Mouse (Mus musculus) intestine, embryonic 14.5 days (tissue): ENCODE measurements around the gene Cfap45. TPM values are rescaled to one million over a fixed set of nuclear protein-coding genes. Genes with fewer than 3 reads are reported as not detected.

ENCODE experiments used
- ATAC-seq: fragments of 200-750 bp; cut with Nextera tagmentation; replicated peaks from 2 replicates; pipeline ENCODE4 v1.8.0; 2017; ENCODE audit warnings: low read depth, moderate number of reproducible peaks, moderate TSS enrichment, moderate library complexity; ENCODE audit not compliant: low FRiP score, low TSS enrichment
- DNase-seq: peaks from one replicate; pipeline ENCODE4 v3.0.0-alpha.2; 2018; ENCODE audit warnings: low spot score
- H3K27ac ChIP-seq: fragments of 300-500 bp; sonication (generic); 2 replicates; pipeline ENCODE4 v1.5.1; 2014; ENCODE audit warnings: low read depth, mild to moderate bottlenecking, control low read depth
- H3K27me3 ChIP-seq: fragments of 300-500 bp; sonication (generic); replicated peaks from 2 replicates; pipeline ENCODE4 v1.6.1; 2014; ENCODE audit warnings: low read length, control low read depth; ENCODE audit not compliant: control insufficient read depth, insufficient read depth
- H3K36me3 ChIP-seq: fragments of 300-500 bp; sonication (generic); 2 replicates; pipeline ENCODE4 v1.6.1; 2014; ENCODE audit warnings: low read length, control low read depth; ENCODE audit not compliant: control insufficient read depth, insufficient read depth
- H3K4me1 ChIP-seq: fragments of 300-500 bp; sonication (generic); replicated peaks from 2 replicates; pipeline ENCODE4 v1.6.1; 2014; ENCODE audit warnings: low read length, control low read depth, mixed read lengths; ENCODE audit not compliant: control insufficient read depth, insufficient read depth
- H3K4me2 ChIP-seq: fragments of 300-500 bp; sonication (generic); 2 replicates; pipeline ENCODE4 v1.6.1; 2014; ENCODE audit warnings: low read length
- H3K4me3 ChIP-seq: fragments of 300-500 bp; sonication (generic); 2 replicates; pipeline ENCODE4 v1.5.1; 2014; ENCODE audit warnings: low read depth, low read length, control low read depth, mixed read lengths
- H3K9ac ChIP-seq: fragments of 300-500 bp; sonication (generic); 2 replicates; pipeline ENCODE4 v1.6.1; 2014; ENCODE audit warnings: mild to moderate bottlenecking, low read length
- H3K9me3 ChIP-seq: fragments of 300-500 bp; sonication (generic); 2 replicates; pipeline ENCODE4 v1.6.1; 2016; ENCODE audit warnings: low read length, control low read depth; ENCODE audit not compliant: control insufficient read depth
- WGBS: fragments of 180-500 bp; shearing (Covaris S2); extraction: QIAGEN DNeasy Blood & Tissue Kit; methylation state at CpG from one replicate; pipeline ENCODE4 v1.1.7; 2014; 5-methylcytosine and 5-hydroxymethylcytosine counted together
- polyA plus RNA-seq: library from polyadenylated mRNA; unstranded; fragments of >200 nt; fragmentation: Nextera tagmentation; extraction: Ambion mirVana; gene quantifications from 2 replicates; pipeline ENCODE4 v1.2.1, GENCODE M21; 2014

Cfap45 gene
- polyA plus RNA-seq, 1 experiment from 2014 or later: 1.9 TPM

DNA sequence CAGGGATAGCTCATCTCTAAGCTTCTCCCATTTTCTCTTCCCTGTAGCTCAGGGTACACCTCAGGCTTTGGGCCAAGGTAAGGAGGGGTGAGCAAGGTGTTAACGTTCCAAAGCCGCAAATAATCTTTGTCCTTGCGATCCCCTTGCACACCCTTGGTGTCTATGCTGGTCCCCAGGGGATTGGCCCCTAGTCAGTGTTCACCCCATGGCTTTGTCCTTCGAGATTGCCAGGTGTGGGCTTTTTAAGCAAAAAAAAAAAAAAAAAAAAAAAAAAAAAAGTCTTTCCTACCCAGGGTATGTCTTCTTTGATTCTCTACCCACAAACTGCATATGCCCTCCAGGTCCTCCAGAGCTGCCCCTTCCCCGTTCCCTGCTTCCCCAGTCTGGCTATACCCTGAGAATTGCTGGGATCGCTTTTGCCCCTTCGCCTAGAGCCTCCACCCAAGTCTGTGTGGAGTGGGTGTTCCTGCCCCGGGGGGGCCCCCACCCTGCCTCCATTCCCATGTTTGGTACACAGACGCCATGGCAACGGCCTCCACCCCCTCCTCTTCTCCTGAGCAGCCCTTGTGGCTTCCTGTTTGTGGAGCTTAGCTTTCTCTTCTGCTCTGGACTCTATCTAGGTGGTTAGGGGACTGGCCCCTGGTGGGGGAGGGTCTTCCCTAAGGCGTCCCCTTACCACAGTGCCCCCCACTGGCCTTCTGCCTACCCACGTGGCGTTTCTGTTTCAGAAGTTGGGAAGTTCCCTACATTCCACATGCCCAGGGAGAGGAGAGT lies 19.0 kb upstream of the Cfap45 start:
- peaks cover 36% of the 10 kb centered on the region for H3K36me3 ChIP-seq
- peak overlapping the region; percentile 67 for H3K4me3 ChIP-seq
- H3K27me3 ChIP-seq: no peaks in the 10 kb centered on the region
- DNase-seq (peak; percentile 74), ATAC-seq (no peak)
- H3K9ac ChIP-seq: peak overlapping the region; percentile 76
- WGBS: 22% methylated on average over 13 of the region's 13 CpGs
- peak overlapping the region; percentile 68 for H3K27ac ChIP-seq
- peak overlapping the region; percentile 59 for H3K4me2 ChIP-seq
- H3K4me1 ChIP-seq: peaks cover 34% of the 10 kb centered on the region
- H3K9me3 ChIP-seq: no peaks in the 10 kb centered on the region

DNA sequence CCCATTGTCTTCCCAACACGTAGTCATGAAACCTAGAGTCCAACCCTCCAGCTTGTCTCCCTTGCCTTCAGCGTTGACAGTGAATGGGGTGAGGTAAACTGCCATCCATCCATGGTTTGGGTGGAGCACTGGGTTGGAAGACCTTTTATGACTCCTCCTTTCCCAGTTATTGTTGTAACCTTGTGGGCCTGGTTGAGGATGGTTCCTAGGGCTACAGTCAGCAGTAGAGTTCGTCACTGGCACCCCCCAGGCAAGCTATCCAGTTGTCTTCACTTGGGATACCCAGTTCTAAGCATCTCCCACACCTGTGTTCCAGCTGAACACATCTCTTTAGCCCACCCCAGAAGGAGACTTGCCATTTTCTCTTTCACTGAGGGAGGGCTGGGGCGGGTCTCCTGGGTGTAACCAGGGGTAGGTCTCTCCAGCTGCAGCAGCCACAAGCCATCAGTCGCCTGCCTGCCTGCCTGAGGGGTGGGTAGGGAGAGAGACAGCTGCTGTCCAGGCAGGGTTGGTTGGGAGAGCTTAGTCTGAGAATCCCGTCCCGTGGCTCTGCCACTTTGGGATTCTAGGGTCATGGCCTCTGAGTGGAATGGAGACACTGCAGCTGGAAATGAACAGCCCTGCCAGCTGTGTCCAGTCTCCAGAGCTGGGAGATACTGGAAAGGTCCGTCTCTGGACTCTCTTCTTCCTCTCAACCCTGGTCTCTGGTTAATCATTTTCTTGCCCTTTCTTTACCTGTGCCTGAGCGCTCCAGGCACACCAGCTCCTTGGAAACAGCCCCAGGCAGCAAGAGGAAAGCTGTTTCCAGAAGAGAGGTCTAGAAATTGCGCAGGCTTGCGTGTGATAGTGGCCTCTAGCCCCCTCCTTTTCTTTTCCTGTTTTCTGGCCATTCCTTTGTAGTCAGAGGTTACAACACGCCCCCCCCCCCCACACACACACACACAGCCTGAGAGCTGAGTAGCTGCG lies 18.2 kb upstream of the Cfap45 start:
- Histone ChIP-seq H3K9ac (0 out of 2 replicates have a peak overlapping the region, but pooled peaks have one; percentile 14), H3K4me1 (peaks cover 34% of the 10 kb centered on the region), H3K27ac (peak overlapping the region; percentile 68), H3K36me3 (peaks cover 35% of the 10 kb centered on the region), H3K4me2 (peak overlapping the region; percentile 59), H3K27me3 (no peaks in the 10 kb centered on the region), H3K4me3 (peak overlapping the region; percentile 67), H3K9me3 (no peaks in the 10 kb centered on the region)
- DNase-seq: peak; percentile 70
- peak; percentile 6; the same call in 1 of the 2 replicates for ATAC-seq
- 28% methylated on average over 12 of the region's 13 CpGs for WGBS

DNA sequence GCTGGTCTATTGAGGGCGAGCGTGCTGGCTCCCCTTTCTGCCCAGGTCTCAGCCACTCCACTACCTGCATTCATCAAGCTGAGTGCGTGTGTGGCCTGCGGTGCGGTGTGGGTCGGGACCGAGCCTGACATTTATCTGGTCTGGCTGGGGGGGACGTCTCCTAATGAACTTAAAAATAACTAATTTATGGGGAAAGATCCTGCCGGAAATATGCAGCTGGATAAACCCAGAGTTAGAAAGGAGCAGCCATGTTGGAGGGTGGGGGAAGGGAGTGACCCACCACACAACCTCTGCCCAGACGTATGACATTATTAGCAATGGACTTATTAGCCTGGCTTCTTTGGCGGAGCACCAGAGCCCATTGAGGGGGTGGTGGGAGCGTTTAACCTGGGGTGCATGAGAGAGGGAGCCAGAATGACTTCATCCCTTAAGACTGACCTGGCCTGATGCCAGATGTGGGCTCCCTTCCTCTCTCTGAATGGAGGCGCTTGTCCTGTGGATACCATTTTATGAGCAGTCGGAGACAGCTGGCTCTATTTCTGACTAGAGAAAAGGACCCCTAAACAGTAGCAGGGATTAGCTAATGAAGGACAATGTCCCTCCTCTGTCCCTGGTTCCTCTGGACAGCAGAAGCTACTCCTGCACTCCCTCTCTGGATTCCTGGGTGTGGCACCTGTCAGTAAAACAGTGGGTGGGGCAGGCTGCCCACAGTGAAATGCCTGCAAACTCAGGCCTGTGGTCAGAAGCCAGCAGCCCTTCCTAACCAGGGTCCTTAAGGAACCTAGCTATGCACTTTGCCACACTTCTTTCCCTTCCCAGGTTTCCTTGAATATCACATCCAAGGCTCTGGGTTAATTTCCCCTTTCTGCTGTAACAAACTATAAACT lies 17.2 kb upstream of the Cfap45 start:
- H3K27ac ChIP-seq: peak overlapping the region; percentile 68
- no peaks in the 10 kb centered on the region for H3K27me3 ChIP-seq
- 0 out of 2 replicates have a peak, but pooled peaks have one; percentile 3 for ATAC-seq
- H3K9me3 ChIP-seq: no peaks in the 10 kb centered on the region
- 0 out of 2 replicates have a peak overlapping the region, but pooled peaks have one; percentile 13 for H3K9ac ChIP-seq
- H3K4me1 ChIP-seq: peaks cover 34% of the 10 kb centered on the region
- DNase-seq: peak; percentile 83
- peak overlapping the region; percentile 67 for H3K4me3 ChIP-seq
- WGBS: 15% methylated on average over 14 of the region's 14 CpGs
- H3K4me2 ChIP-seq: peak overlapping the region; percentile 59
- H3K36me3 ChIP-seq: peaks cover 34% of the 10 kb centered on the region

DNA sequence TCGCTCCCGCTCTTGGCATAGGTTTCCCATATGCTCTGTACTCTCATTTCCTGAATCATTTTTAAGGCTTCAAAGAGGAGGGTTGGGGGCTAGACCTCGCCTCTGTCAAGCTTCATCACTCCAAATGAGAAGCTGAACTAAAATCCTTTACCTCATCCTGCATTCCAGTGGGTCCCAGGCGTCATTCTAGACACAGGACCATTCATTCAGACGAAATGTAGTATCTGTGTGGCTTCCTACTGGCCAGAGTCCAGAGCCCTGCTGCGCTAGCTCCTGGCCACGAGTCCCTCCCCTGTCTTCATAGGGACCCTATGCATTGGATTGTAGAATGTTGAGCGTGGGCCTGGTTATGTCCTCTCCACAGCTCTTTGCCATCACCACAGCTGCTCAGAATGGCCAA lies 15.8 kb upstream of the Cfap45 start:
- DNase-seq (no peak), ATAC-seq (no peak)
- H3K4me3 ChIP-seq: no peak overlapping the region
- H3K9ac ChIP-seq: no peak overlapping the region
- H3K4me1 ChIP-seq: peaks cover 36% of the 10 kb centered on the region
- H3K27me3 ChIP-seq: no peaks in the 10 kb centered on the region
- 75% methylated on average over 8 of the region's 8 CpGs for WGBS
- H3K27ac ChIP-seq: no peak overlapping the region
- peaks cover 36% of the 10 kb centered on the region for H3K36me3 ChIP-seq
- H3K4me2 ChIP-seq: no peak overlapping the region; the same call in 1 of the 2 replicates
- H3K9me3 ChIP-seq: no peaks in the 10 kb centered on the region

DNA sequence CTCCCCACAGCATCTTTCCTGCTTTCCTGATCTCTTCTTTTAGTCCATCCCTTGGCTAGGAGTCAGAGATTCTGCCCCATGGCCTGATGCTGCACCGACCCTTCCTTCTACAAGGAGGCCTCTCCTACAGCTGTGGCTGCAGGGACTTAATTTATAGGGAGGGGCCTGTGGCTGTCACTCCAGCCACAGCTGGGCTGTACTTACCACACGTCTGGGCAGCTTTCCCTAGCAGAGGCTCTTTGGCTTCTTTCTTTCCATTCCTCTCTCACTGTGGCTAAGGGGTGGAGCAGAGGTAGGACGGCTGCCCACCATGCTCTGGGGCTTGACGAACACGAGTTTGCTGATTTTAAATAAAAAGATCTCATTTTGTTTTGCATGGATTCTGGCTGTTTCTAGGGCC lies 13.6 kb upstream of the Cfap45 start:
- peaks cover 31% of the 10 kb centered on the region for H3K4me1 ChIP-seq
- H3K36me3 ChIP-seq: peaks cover 36% of the 10 kb centered on the region
- no peaks in the 10 kb centered on the region for H3K27me3 ChIP-seq
- no peak for DNase-seq
- no peak overlapping the region for H3K9ac ChIP-seq
- no peak for ATAC-seq
- 57% methylated on average over 5 of the region's 5 CpGs for WGBS
- no peak overlapping the region for H3K27ac ChIP-seq
- no peak overlapping the region for H3K4me3 ChIP-seq
- H3K9me3 ChIP-seq: no peaks in the 10 kb centered on the region
- no peak overlapping the region for H3K4me2 ChIP-seq

DNA sequence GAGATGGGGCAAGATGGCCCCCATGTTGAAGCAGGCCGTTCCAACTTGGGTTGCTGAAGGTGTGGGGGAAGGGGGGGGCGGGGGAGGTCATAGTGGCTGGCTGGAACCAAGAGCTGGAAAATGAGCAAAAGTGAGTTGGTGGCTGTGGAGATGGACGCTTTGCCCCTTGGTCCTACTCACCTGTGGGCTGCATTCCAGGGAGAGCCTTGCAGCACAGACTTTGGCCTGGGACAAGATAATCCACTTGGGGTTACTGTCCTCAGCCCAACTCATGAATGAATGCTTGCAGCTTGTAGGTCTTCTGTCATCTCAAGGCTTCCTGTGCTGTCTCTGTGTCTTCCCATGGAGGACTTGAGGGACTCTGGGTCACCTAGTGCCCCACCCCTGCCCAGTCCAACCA lies 12.9 kb upstream of the Cfap45 start:
- peaks cover 36% of the 10 kb centered on the region for H3K36me3 ChIP-seq
- H3K4me2 ChIP-seq: no peak overlapping the region
- WGBS: 84% methylated on average over 3 of the region's 3 CpGs
- no peak for ATAC-seq
- no peak overlapping the region for H3K4me3 ChIP-seq
- DNase-seq: no peak
- no peaks in the 10 kb centered on the region for H3K27me3 ChIP-seq
- H3K27ac ChIP-seq: no peak overlapping the region
- no peaks in the 10 kb centered on the region for H3K9me3 ChIP-seq
- H3K9ac ChIP-seq: no peak overlapping the region
- peaks cover 26% of the 10 kb centered on the region for H3K4me1 ChIP-seq

DNA sequence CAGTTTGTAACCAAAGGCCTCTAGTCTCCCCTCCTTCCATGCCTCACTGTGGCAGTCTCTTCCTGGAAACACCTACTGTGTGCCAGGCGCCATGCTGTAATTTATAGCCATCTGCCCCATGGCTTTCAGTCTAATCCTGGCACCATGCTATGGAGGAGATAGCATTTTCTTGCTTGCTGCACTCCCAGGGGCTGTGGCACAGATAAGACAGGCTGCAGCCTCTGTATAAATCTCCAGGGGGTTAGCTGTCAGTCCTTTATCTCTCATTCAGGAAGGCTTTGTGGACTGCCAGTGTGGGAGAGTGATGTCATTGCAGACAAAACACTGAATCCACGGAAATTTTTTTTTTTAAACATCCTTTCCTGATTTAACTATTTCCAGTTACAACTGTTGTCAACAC lies 12.4 kb upstream of the Cfap45 start:
- ATAC-seq (no peak), DNase-seq (no peak)
- Histone ChIP-seq H3K36me3 (peaks cover 36% of the 10 kb centered on the region), H3K4me3 (no peak overlapping the region), H3K4me2 (no peak overlapping the region), H3K27me3 (no peaks in the 10 kb centered on the region), H3K9me3 (no peaks in the 10 kb centered on the region), H3K4me1 (peaks cover 26% of the 10 kb centered on the region), H3K9ac (no peak overlapping the region), H3K27ac (no peak overlapping the region)
- 42% methylated on average over 2 of the region's 2 CpGs for whole genome bisulfite sequencing

DNA sequence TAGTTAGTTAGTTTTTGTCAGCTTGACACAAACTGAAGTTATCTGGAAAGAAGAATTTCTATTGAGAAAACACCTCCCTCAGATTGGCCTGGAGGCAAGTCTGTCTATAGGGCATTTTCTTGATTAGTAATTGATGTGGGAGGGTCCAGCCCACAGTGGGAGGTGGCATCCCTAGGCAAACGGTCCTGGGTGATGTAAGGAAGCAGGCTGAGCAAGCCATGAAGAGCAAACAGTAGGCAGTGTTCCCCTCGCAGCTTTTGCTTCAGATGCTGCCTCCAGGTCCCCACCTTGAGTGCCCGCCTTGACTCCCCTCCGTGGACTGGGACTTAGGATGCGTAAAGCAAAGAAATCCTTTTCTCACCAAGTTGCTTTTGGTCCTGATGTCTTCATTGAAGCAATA lies 11.4 kb upstream of the Cfap45 start:
- peaks cover 18% of the 10 kb centered on the region for H3K4me1 ChIP-seq
- WGBS: 72% methylated on average over 5 of the region's 5 CpGs

More for the DNA sequence above, 11.4 kb upstream of the Cfap45 start:
- peaks cover 36% of the 10 kb centered on the region for H3K36me3 ChIP-seq
- DNase-seq (no peak), ATAC-seq (no peak)
- peak overlapping the region; percentile 17; the same call in 1 of the 2 replicates for H3K27ac ChIP-seq
- no peaks in the 10 kb centered on the region for H3K27me3 ChIP-seq
- no peak overlapping the region for H3K4me3 ChIP-seq
- H3K4me2 ChIP-seq: no peak overlapping the region
- no peaks in the 10 kb centered on the region for H3K9me3 ChIP-seq
- no peak overlapping the region for H3K9ac ChIP-seq
